Mouse (Mus musculus) ES-Bruce4 (cell line): Measurements from ENCODE around the gene Abracl. TPM values are rescaled to one million over a fixed set of nuclear protein-coding genes. Genes with fewer than 3 reads are reported as not detected.
A peak's percentile ranks its signal among the peaks of the same experiment; 100 is the strongest.

ENCODE experiments used
- H3K27ac ChIP-seq: 2 replicates; pipeline ENCODE4 v1.5.1; 2012; ENCODE audit warnings: low read length, inconsistent platforms; ENCODE audit not compliant: insufficient read depth
- H3K27me3 ChIP-seq: 2 replicates; pipeline ENCODE4 v1.6.1; 2012; ENCODE audit warnings: mild to moderate bottlenecking, low read length, inconsistent platforms; ENCODE audit not compliant: control insufficient read depth, poor library complexity, insufficient read depth, severe bottlenecking
- H3K36me3 ChIP-seq: 2 replicates; pipeline ENCODE4 v1.6.1; 2012; ENCODE audit warnings: inconsistent platforms, mild to moderate bottlenecking, low read length, moderate library complexity; ENCODE audit not compliant: control insufficient read depth, poor library complexity, insufficient read depth, severe bottlenecking
- H3K4me1 ChIP-seq: one replicate; pipeline ENCODE4 v1.8.1; 2011; ENCODE audit warnings: low read length; ENCODE audit not compliant: control insufficient read depth, insufficient read depth
- H3K4me3 ChIP-seq: 2 replicates; pipeline ENCODE4 v1.5.1; 2011; ENCODE audit warnings: low read depth, mild to moderate bottlenecking, low read length
- H3K9ac ChIP-seq: 2 replicates; pipeline ENCODE4 v1.6.1; 2012; ENCODE audit warnings: low read depth, mild to moderate bottlenecking, inconsistent platforms; ENCODE audit not compliant: poor library complexity, severe bottlenecking
- H3K9me3 ChIP-seq: replicated peaks from 2 replicates; pipeline ENCODE4 v1.6.1; 2012; ENCODE audit warnings: mild to moderate bottlenecking, low read length, inconsistent platforms; ENCODE audit not compliant: control insufficient read depth, poor library complexity, insufficient read depth, severe bottlenecking
- CTCF ChIP-seq: IDR thresholded peaks from one replicate; pipeline ENCODE4 v1.8.1; 2011; ENCODE audit warnings: low read depth, low read length
- EP300 ChIP-seq: IDR thresholded peaks from 2 replicates; pipeline ENCODE4 v1.6.1; 2011; ENCODE audit warnings: low read depth, low read length; ENCODE audit not compliant: insufficient read depth
- POLR2A ChIP-seq: IDR thresholded peaks from one replicate; pipeline ENCODE4 v1.8.1; 2011; ENCODE audit warnings: low read length; ENCODE audit not compliant: insufficient read depth
- polyA plus RNA-seq: library from polyadenylated mRNA; stranded (reverse); fragments of >200 nt; gene quantifications from 2 replicates; pipeline ENCODE4 v1.2.4, GENCODE M21; 2011; ENCODE audit warnings: low read depth; ENCODE audit not compliant: missing spikeins, insufficient read depth, insufficient read length

Abracl gene
- polyA plus RNA-seq, 1 experiment: 58.5 TPM

DNA sequence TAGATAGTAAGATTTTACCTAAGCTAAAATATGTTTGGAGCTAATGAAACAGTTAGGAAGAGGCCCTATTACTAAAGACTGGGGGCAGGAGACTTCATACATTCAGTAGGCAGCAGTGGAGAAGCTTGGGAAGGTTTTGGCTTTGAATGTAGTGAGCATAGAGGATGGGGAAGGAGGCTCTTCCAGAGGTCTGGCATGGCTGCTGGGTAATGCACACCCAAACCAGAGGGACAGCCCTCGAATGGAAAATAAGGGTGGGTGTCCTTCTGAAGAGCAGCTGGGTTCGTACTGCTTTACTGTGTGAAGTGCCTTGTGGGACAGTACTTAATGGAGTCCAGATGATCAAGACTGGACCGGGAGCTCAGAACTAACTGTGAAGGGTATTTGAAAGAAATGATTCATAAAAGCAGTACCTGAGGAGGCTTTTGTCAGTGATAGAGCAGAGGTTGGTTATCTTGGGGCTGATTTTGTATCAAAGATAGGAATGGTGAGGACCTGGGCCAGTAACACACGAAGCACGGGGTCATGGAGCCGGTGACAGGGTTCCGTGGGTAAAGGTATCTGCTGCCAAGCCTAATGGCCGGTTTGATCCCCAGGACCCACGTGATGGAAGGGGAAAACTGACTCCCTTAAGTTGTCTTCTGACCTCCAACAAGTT lies 35.7 kb upstream of the Abracl start:
- Histone ChIP-seq H3K27me3 (no peaks in the 10 kb centered on the region), H3K9me3 (no peaks in the 10 kb centered on the region), H3K9ac (no peak overlapping the region), H3K4me1 (peaks cover 3% of the 10 kb centered on the region), H3K4me3 (no peak overlapping the region), H3K36me3 (no peaks in the 10 kb centered on the region), H3K27ac (no peak overlapping the region)
- TF ChIP-seq POLR2A (no peak), EP300 (no peak), CTCF (no peak)

DNA sequence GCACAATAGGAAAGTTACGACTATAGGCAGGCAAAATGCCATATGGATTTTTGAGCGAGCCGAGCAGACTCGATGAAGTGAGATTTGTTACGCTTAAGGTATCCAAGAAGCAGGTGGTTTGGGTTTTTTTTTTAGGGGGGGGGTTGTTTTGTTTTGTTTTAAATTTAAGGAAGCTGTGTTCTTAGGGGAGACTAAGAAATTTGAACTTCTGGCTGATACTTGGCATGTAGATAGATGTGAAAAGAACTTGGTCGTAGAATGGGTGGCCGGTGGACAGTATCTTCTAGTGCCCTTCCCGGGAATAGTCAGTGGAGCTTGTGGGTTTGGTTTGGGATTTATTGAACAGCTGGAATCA lies 33.3 kb upstream of the Abracl start:
- Histone ChIP-seq H3K9me3 (no peaks in the 10 kb centered on the region), H3K36me3 (no peaks in the 10 kb centered on the region), H3K9ac (peak overlapping the region; percentile 92), H3K4me3 (peak overlapping the region; percentile 79), H3K27me3 (no peaks in the 10 kb centered on the region), H3K27ac (no peak overlapping the region), H3K4me1 (peaks cover 2% of the 10 kb centered on the region)
- TF ChIP-seq EP300 (no peak), CTCF (no peak), POLR2A (no peak)

DNA sequence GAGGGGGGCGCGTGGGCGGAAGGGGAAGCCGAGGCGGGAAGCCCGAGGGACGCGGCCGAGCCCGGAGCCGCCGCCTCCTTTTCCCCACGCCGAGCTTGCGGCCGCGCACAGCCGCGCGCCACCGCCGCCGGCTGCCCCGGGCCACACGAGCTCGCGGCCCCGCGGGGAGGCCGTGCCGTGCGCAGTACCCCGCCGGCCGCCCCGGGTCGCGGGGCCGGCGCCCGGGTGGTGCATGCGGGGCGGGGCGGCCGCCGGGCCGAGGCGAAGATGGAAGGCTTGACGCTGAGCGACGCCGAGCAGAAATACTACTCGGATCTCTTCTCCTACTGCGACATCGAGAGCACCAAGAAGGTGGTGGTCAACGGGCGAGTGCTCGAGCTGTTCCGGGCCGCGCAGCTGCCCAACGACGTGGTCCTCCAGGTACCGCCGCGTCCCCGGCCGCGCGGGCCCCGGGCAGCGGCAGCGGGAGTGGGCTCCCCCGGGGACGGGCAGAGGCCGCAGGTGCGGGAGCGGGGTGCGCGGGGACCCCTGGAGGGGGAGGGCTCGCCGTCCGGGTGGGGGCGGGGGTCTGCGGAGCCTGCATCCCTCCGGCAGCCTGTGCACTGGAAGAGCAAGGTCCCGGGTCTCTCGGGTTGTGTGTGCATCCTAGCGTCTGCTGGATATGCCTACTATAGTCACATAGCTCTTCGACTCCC lies 32.8 kb upstream of the Abracl start, which contains the start of gene Reps1:
TSS of gene Reps1 (plus strand) at position 166 of the 695 bp plus-strand sequence.
- H3K27me3 ChIP-seq: no peaks in the 10 kb centered on the region
- peak within 1 kb of the TSS; percentile 92 for H3K9ac ChIP-seq
- H3K27ac ChIP-seq: no peak within 1 kb of the TSS
- H3K9me3 ChIP-seq: no peaks in the 10 kb centered on the region
- no peaks in the 10 kb centered on the region for H3K36me3 ChIP-seq
- no peak for TF ChIP-seq POLR2A
- no peak for TF ChIP-seq CTCF
- no peak for TF ChIP-seq EP300
- H3K4me3 ChIP-seq: peak within 1 kb of the TSS; percentile 79
- no peaks in the 10 kb centered on the region for H3K4me1 ChIP-seq

DNA sequence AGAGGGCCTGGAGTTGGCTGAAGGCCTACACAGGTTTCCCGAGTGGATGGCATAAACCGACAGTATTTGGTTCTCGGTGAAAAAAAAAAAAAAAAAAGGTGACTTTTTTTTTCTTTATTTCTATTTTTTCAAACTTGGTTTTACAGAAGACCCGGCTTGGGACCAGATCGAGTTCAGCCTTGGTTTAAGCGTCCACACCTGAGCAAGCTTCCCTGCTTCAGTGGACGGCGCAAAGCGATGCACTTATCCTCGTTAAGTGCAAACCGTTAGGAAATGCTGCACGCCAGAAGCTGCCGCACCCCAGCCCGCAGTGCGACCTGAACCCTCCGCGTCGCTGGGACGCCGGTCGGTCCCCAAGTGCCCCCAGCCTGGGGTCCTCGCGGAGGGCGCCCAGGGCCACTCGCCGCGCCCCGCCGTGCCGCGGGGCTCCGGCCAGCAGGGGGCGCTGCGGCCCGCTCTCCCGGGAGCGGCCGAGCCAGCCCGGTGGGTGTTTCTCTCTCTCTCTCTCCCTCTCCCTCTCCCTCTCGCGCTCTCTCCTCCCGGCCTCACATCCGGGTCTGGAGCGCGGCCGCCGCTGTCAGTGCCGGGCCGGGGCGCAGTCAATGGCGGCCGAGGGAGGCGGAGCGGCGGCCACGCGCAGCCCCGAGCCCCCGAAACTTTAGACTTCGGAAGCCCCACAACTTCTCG lies 32.1 kb upstream of the Abracl start:
- TF ChIP-seq EP300 (no peak), CTCF (peak; percentile 55), POLR2A (no peak)
- H3K4me1 ChIP-seq: no peaks in the 10 kb centered on the region
- peak overlapping the region; percentile 92 for H3K9ac ChIP-seq
- H3K27me3 ChIP-seq: no peaks in the 10 kb centered on the region
- no peak overlapping the region for H3K27ac ChIP-seq
- H3K36me3 ChIP-seq: no peaks in the 10 kb centered on the region
- no peaks in the 10 kb centered on the region for H3K9me3 ChIP-seq
- peak overlapping the region; percentile 79 for H3K4me3 ChIP-seq

DNA sequence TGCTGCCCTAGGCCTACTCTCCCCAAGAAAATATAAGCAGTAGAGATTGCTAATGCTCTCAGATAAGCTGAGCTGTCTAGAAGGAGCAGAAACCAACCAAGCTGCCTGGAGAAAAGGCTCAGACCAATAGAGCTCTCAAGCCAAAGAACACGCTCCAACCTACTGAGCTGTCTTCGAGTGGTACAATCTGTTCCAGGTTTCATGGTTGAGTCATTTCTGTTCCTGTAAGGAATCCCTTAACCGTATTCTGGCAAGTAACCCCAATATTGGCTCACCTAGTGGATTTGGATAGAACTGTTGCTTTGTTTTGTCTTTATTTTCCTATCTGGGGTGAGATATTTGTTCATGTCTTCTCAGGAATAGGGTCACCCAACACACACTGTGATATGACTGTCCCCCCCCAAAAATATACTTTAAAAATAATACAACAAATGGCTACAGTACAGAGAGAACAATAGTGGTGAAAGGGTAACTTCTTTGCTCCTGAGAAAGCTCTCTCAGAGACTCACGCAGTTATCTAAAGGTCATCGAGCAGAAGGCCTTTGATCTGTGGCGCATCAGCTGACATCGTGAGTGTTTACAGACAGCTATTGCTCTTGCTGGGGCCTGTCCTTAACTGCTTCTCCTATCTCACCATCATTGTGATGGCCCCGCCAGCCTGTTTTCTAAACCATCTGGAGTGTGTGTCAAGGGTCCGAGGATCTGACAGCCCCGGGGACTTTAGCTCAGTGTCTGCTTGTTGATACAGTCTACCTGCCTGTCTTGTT lies 24.5 kb upstream of the Abracl start:
- TF ChIP-seq CTCF: no peak
- no peak for TF ChIP-seq EP300
- no peak for TF ChIP-seq POLR2A

More for the DNA sequence above, 24.5 kb upstream of the Abracl start:
- Histone ChIP-seq H3K4me1 (peaks cover 1% of the 10 kb centered on the region), H3K9ac (no peak overlapping the region), H3K4me3 (no peak overlapping the region), H3K27me3 (no peaks in the 10 kb centered on the region), H3K27ac (no peak overlapping the region), H3K36me3 (no peaks in the 10 kb centered on the region), H3K9me3 (no peaks in the 10 kb centered on the region)
